Mouse (Mus musculus) CH12.LX (cell line): Measurements from ENCODE around the gene Rhox4g. TPM values are rescaled to one million over a fixed set of nuclear protein-coding genes. Genes with fewer than 3 reads are reported as not detected.
"Not testable (repeated sequence)": the region's sequence is repeated elsewhere in the genome, so short reads cannot be mapped to it uniquely, and the experiment has no call there.

ENCODE experiments used
- DNase-seq: peaks from one replicate; pipeline ENCODE4 v3.0.0-alpha.2; 2013; ENCODE audit errors: extremely low read depth
- H3K27ac ChIP-seq: 2 replicates; pipeline ENCODE4 v1.5.1; 2012; ENCODE audit warnings: low read depth, mild to moderate bottlenecking, control low read depth, moderate library complexity; ENCODE audit not compliant: insufficient read depth
- H3K27me3 ChIP-seq: replicated peaks from 2 replicates; pipeline ENCODE3; 2012; ENCODE audit warnings: inconsistent platforms
- H3K36me3 ChIP-seq, 2 experiments: replicated peaks in 1 of 2; 2 replicates each; pipeline versions ENCODE3 to v1.6.1; 2012; ENCODE audit warnings: inconsistent platforms in 1 of 2, low read length in 1 of 2, mild to moderate bottlenecking in 1 of 2, mixed read lengths in 1 of 2, moderate library complexity in 1 of 2; ENCODE audit not compliant: control insufficient read depth in 1 of 2, insufficient read depth in 1 of 2
- H3K4me1 ChIP-seq, 2 experiments: 2 replicates each; pipeline ENCODE4 v1.6.1; 2012; ENCODE audit warnings: inconsistent platforms in 1 of 2, moderate library complexity in 1 of 2; ENCODE audit not compliant: insufficient read depth in 2 of 2, control insufficient read depth in 1 of 2
- H3K4me2 ChIP-seq: 2 replicates; pipeline ENCODE4 v1.6.1; 2012; ENCODE audit warnings: low read depth, mild to moderate bottlenecking, control low read depth; ENCODE audit not compliant: poor library complexity, insufficient read depth, severe bottlenecking
- H3K4me3 ChIP-seq, 3 experiments: fragments of 150-350 bp in 1 of 3; sonication (generic) in 1 of 3; replicated peaks in 1 of 3; 2 replicates each; pipeline versions ENCODE3 to v1.5.1; 2011 to 2012; ENCODE audit warnings: low read depth in 2 of 3, low read length in 2 of 3, mild to moderate bottlenecking in 2 of 3, moderate library complexity in 2 of 3, control low read depth in 1 of 3, improper control_type of control experiment in 1 of 3, inconsistent platforms in 1 of 3, mixed read lengths in 1 of 3; ENCODE audit not compliant: poor library complexity in 1 of 3
- H3K79me2 ChIP-seq: replicated peaks from 2 replicates; pipeline ENCODE4 v1.6.1; 2012; ENCODE audit warnings: mild to moderate bottlenecking, moderate library complexity; ENCODE audit not compliant: control insufficient read depth, poor library complexity, insufficient read depth, severe bottlenecking; ENCODE audit errors: extremely low read depth
- H3K9ac ChIP-seq: 2 replicates; pipeline ENCODE4 v1.6.1; 2012; ENCODE audit warnings: low read depth, mild to moderate bottlenecking, control low read depth, moderate library complexity; ENCODE audit not compliant: insufficient read depth
- H3K9me3 ChIP-seq: replicated peaks from 2 replicates; pipeline ENCODE3; 2012; ENCODE audit warnings: low read length, inconsistent platforms, mixed read lengths
- dilution Hi-C: fragments of 300-500 bp; cut with MboI; formaldehyde crosslinking; loops from 2 replicates; pipeline ENCODE4 v1.14.3; 2020; ENCODE audit warnings: low sequenced_read_pairs; ENCODE audit not compliant: extremely low pct_unique_long_range_greater_than_20kb, extremely low pct_ligation_motif_present
- in situ Hi-C: fragments of 300-500 bp; cut with MboI; formaldehyde crosslinking; loops from 3 replicates; pipeline ENCODE4 v1.14.3; 2019; ENCODE audit warnings: low sequenced_read_pairs, low pct_ligation_motif_present, low pct_unique_long_range_greater_than_20kb, mixed read lengths
- polyA plus RNA-seq: library from polyadenylated mRNA; unstranded; fragments of >175 nt; gene quantifications from 2 replicates; pipeline ENCODE4 v1.2.1, GENCODE M21; 2012; ENCODE audit warnings: low read depth; ENCODE audit not compliant: insufficient read length
- total RNA-seq, 2 experiments: library from RNA; depleted of rRNA; stranded (reverse); fragments of 300-350 nt in 1 of 2; fragments of >200 nt in 1 of 2; gene quantifications; 2 replicates each; pipeline ENCODE4 v1.2.3; 2012 to 2014

Gene Rhox4g
- total and polyA plus RNA-seq, 3 experiments: 0.13 TPM; not detected in 2

- H3K4me1 ChIP-seq, H3K79me2 ChIP-seq: not testable (repeated sequence)
Measured at GRCm38 (mm10) chrX:37668664-37669063, 17.5 kb upstream of the Rhox4g start, which contains the start of gene Rhox3h. Rhox3h (minus strand) TSS chrX:37668764.

GRCm38 (mm10) chrX:37643370-37643769 lies 7.8 kb downstream of the Rhox4g start, which contains the start of gene Rhox2g:
Rhox2g (minus strand) TSS chrX:37643470.
- H3K36me3 ChIP-seq, H3K27me3 ChIP-seq, H3K9ac ChIP-seq, DNase-seq, H3K4me1 ChIP-seq, dilution Hi-C loops, in situ Hi-C loops, H3K4me2 ChIP-seq, H3K27ac ChIP-seq, H3K4me3 ChIP-seq, H3K79me2 ChIP-seq, H3K9me3 ChIP-seq: not testable (repeated sequence)

More at GRCm38 (mm10) chrX:37668664-37669063, 17.5 kb upstream of the Rhox4g start, which contains the start of gene Rhox3h:
- H3K9me3 ChIP-seq, H3K4me3 ChIP-seq, in situ Hi-C loops, H3K27ac ChIP-seq, H3K27me3 ChIP-seq, H3K9ac ChIP-seq, H3K36me3 ChIP-seq, DNase-seq, dilution Hi-C loops, H3K4me2 ChIP-seq: not testable (repeated sequence)

GRCm38 (mm10) chrX:37628512-37628911 lies 22.6 kb downstream of the Rhox4g start, which contains the start of gene Rhox3g:
Rhox3g (minus strand) TSS chrX:37628612.
- H3K9me3 ChIP-seq, H3K9ac ChIP-seq, H3K4me3 ChIP-seq, H3K4me2 ChIP-seq, H3K27ac ChIP-seq, H3K79me2 ChIP-seq, DNase-seq, H3K4me1 ChIP-seq, in situ Hi-C loops, dilution Hi-C loops, H3K36me3 ChIP-seq, H3K27me3 ChIP-seq: not testable (repeated sequence)

GRCm38 (mm10) chrX:37607604-37608003 lies 43.5 kb downstream of the Rhox4g start, which contains the start of gene Rhox4f:
Rhox4f (minus strand) TSS chrX:37607704.
- in situ Hi-C loops, H3K4me1 ChIP-seq, DNase-seq, H3K9me3 ChIP-seq, H3K27me3 ChIP-seq, H3K36me3 ChIP-seq, H3K9ac ChIP-seq, H3K79me2 ChIP-seq, dilution Hi-C loops, H3K4me3 ChIP-seq, H3K4me2 ChIP-seq, H3K27ac ChIP-seq: not testable (repeated sequence)

Other genes with a start within 250 kb of the Rhox4g start
Only the 20 nearest of the 22 such genes appear.
- gene Rhox4b, start 218.8 kb downstream of the Rhox4g start, total RNA-seq (2012; rRNA removed): 1.6 and 3.9 TPM in 2 replicates
- not detected in 2 replicates for gene Rhox4b, start 218.8 kb downstream of the Rhox4g start, total RNA-seq (2014; rRNA removed)
- gene Rhox4b, start 218.8 kb downstream of the Rhox4g start, polyA plus RNA-seq: 0.51 and 0.56 TPM in 2 replicates
- gene Rhox2c, start 197.6 kb downstream of the Rhox4g start, total RNA-seq (2012; rRNA removed): not detected in 2 replicates
- gene Rhox2c, start 197.6 kb downstream of the Rhox4g start, total RNA-seq (2014; rRNA removed): not detected in 2 replicates
- gene Rhox2c, start 197.6 kb downstream of the Rhox4g start, polyA plus RNA-seq: not detected in 2 replicates
- gene Rhox3c, start 192.7 kb downstream of the Rhox4g start, total RNA-seq (2012; rRNA removed): not detected in 2 replicates
- not detected in 2 replicates for gene Rhox3c, start 192.7 kb downstream of the Rhox4g start, total RNA-seq (2014; rRNA removed)
- not detected in 2 replicates for gene Rhox3c, start 192.7 kb downstream of the Rhox4g start, polyA plus RNA-seq
- not detected in 2 replicates for gene Rhox4c, start 171.0 kb downstream of the Rhox4g start, total RNA-seq (2012; rRNA removed)
- not detected in 2 replicates for gene Rhox4c, start 171.0 kb downstream of the Rhox4g start, total RNA-seq (2014; rRNA removed)
- gene Rhox4c, start 171.0 kb downstream of the Rhox4g start, polyA plus RNA-seq: not detected in 2 replicates
- gene Rhox2d, start 157.9 kb downstream of the Rhox4g start, total RNA-seq (2012; rRNA removed): not detected in 2 replicates
- not detected in 2 replicates for gene Rhox2d, start 157.9 kb downstream of the Rhox4g start, total RNA-seq (2014; rRNA removed)
- not detected in 2 replicates for gene Rhox2d, start 157.9 kb downstream of the Rhox4g start, polyA plus RNA-seq
- gene Rhox4d, start 137.0 kb downstream of the Rhox4g start, total RNA-seq (2012; rRNA removed): not detected in 2 replicates
- not detected in 2 replicates for gene Rhox4d, start 137.0 kb downstream of the Rhox4g start, total RNA-seq (2014; rRNA removed)
- 0.33 TPM in 1 of 2 replicates, not detected in the other for gene Rhox4d, start 137.0 kb downstream of the Rhox4g start, polyA plus RNA-seq
- gene Rhox2e, start 120.9 kb downstream of the Rhox4g start, total RNA-seq (2012; rRNA removed): not detected in 2 replicates
- not detected in 2 replicates for gene Rhox2e, start 120.9 kb downstream of the Rhox4g start, total RNA-seq (2014; rRNA removed)
- gene Rhox2e, start 120.9 kb downstream of the Rhox4g start, polyA plus RNA-seq: not detected in 2 replicates
- gene Rhox3e, start 109.3 kb downstream of the Rhox4g start, total RNA-seq (2012; rRNA removed): not detected in 2 replicates
- not detected in 2 replicates for gene Rhox3e, start 109.3 kb downstream of the Rhox4g start, total RNA-seq (2014; rRNA removed)
- not detected in 2 replicates for gene Rhox3e, start 109.3 kb downstream of the Rhox4g start, polyA plus RNA-seq
- not detected in 2 replicates for gene Rhox4e, start 93.9 kb downstream of the Rhox4g start, total RNA-seq (2012; rRNA removed)
- not detected in 2 replicates for gene Rhox4e, start 93.9 kb downstream of the Rhox4g start, total RNA-seq (2014; rRNA removed)
- gene Rhox4e, start 93.9 kb downstream of the Rhox4g start, polyA plus RNA-seq: not detected in 2 replicates
- not detected in 2 replicates for gene Rhox2f, start 79.9 kb downstream of the Rhox4g start, total RNA-seq (2012; rRNA removed)
- gene Rhox2f, start 79.9 kb downstream of the Rhox4g start, total RNA-seq (2014; rRNA removed): not detected in 2 replicates
- gene Rhox2f, start 79.9 kb downstream of the Rhox4g start, polyA plus RNA-seq: not detected in 2 replicates
- not detected in 2 replicates for gene Rhox3f, start 70.3 kb downstream of the Rhox4g start, total RNA-seq (2012; rRNA removed)
- gene Rhox3f, start 70.3 kb downstream of the Rhox4g start, total RNA-seq (2014; rRNA removed): not detected in 2 replicates
- not detected in 2 replicates for gene Rhox3f, start 70.3 kb downstream of the Rhox4g start, polyA plus RNA-seq
- not detected in 2 replicates for gene Rhox4f, start 43.6 kb downstream of the Rhox4g start, total RNA-seq (2012; rRNA removed)
- gene Rhox4f, start 43.6 kb downstream of the Rhox4g start, total RNA-seq (2014; rRNA removed): not detected in 2 replicates
- gene Rhox4f, start 43.6 kb downstream of the Rhox4g start, polyA plus RNA-seq: not detected in 2 replicates
- gene Rhox3g, start 22.7 kb downstream of the Rhox4g start, total RNA-seq (2012; rRNA removed): not detected in 2 replicates
- not detected in 2 replicates for gene Rhox3g, start 22.7 kb downstream of the Rhox4g start, total RNA-seq (2014; rRNA removed)
- not detected in 2 replicates for gene Rhox3g, start 22.7 kb downstream of the Rhox4g start, polyA plus RNA-seq
- gene Rhox2g, start 7.9 kb downstream of the Rhox4g start, total RNA-seq (2012; rRNA removed): not detected in 2 replicates
- not detected in 2 replicates for gene Rhox2g, start 7.9 kb downstream of the Rhox4g start, total RNA-seq (2014; rRNA removed)
- 0.56 and 0.84 TPM in 2 replicates for gene Rhox2g, start 7.9 kb downstream of the Rhox4g start, polyA plus RNA-seq
- gene Rhox3h, start 17.4 kb upstream of the Rhox4g start, total RNA-seq (2012; rRNA removed): not detected in 2 replicates
- not detected in 2 replicates for gene Rhox3h, start 17.4 kb upstream of the Rhox4g start, total RNA-seq (2014; rRNA removed)
- gene Rhox3h, start 17.4 kb upstream of the Rhox4g start, polyA plus RNA-seq: not detected in 2 replicates
- gene Rhox2h, start 21.9 kb upstream of the Rhox4g start, total RNA-seq (2012; rRNA removed): 1.4 and 2.1 TPM in 2 replicates
- 0.90 and 0.95 TPM in 2 replicates for gene Rhox2h, start 21.9 kb upstream of the Rhox4g start, total RNA-seq (2014; rRNA removed)
- 0.87 and 1.5 TPM in 2 replicates for gene Rhox2h, start 21.9 kb upstream of the Rhox4g start, polyA plus RNA-seq
- 771 and 814 TPM in 2 replicates for gene Rhox5, start 153.5 kb upstream of the Rhox4g start, total RNA-seq (2012; rRNA removed)
- 67.3 and 73.6 TPM in 2 replicates for gene Rhox5, start 153.5 kb upstream of the Rhox4g start, total RNA-seq (2014; rRNA removed)
- 164 and 235 TPM in 2 replicates for gene Rhox5, start 153.5 kb upstream of the Rhox4g start, polyA plus RNA-seq
- not detected in 2 replicates for gene Rhox6, start 175.6 kb upstream of the Rhox4g start, total RNA-seq (2012; rRNA removed)
- not detected in 2 replicates for gene Rhox6, start 175.6 kb upstream of the Rhox4g start, total RNA-seq (2014; rRNA removed)
- not detected in 2 replicates for gene Rhox6, start 175.6 kb upstream of the Rhox4g start, polyA plus RNA-seq
- not detected in 2 replicates for gene Rhox7a, start 180.4 kb upstream of the Rhox4g start, total RNA-seq (2012; rRNA removed)
- not detected in 2 replicates for gene Rhox7a, start 180.4 kb upstream of the Rhox4g start, total RNA-seq (2014; rRNA removed)
- not detected in 2 replicates for gene Rhox7a, start 180.4 kb upstream of the Rhox4g start, polyA plus RNA-seq
- gene Rhox8, start 227.6 kb upstream of the Rhox4g start, total RNA-seq (2012; rRNA removed): not detected in 2 replicates
- gene Rhox8, start 227.6 kb upstream of the Rhox4g start, total RNA-seq (2014; rRNA removed): not detected in 2 replicates
- 0.31 TPM in 1 of 2 replicates, not detected in the other for gene Rhox8, start 227.6 kb upstream of the Rhox4g start, polyA plus RNA-seq